Mouse (Mus musculus) adrenal gland, adult (tissue): Measurements from ENCODE around the gene Chac1.

Experiments
- DNase-seq, 2 experiments: peaks; one replicate each; pipeline ENCODE4 v3.0.0; 2022 to 2023; ENCODE audit warnings: low spot score in 1 of 2; ENCODE audit not compliant: inconsistent age in 2 of 2

The Chac1 gene

GRCm38 (mm10) chr2:119367346-119367745 lies 16.3 kb downstream of the Chac1 start:
- DNase-seq, result no peak

- DNase-seq, result peak; percentile 57 to 92
Measured at GRCm38 (mm10) chr2:119370116-119370515, 19.1 kb downstream of the Chac1 start.

- peak; percentile 37 to 64 for DNase-seq
Measured at GRCm38 (mm10) chr2:119377286-119377685, 26.3 kb downstream of the Chac1 start.

GRCm38 (mm10) chr2:119377826-119378225 lies 26.8 kb downstream of the Chac1 start:
- no peak for DNase-seq

GRCm38 (mm10) chr2:119379455-119379854 lies 28.4 kb downstream of the Chac1 start:
- peak; percentile 39 to 63 for DNase-seq

GRCm38 (mm10) chr2:119388266-119388665 lies 37.2 kb downstream of the Chac1 start:
- no peak for DNase-seq

GRCm38 (mm10) chr2:119389992-119390391 lies 39.0 kb downstream of the Chac1 start:
- no peak for DNase-seq

GRCm38 (mm10) chr2:119398252-119398651 lies 47.2 kb downstream of the Chac1 start:
- no peak for DNase-seq

GRCm38 (mm10) chr2:119398665-119399064 lies 47.6 kb downstream of the Chac1 start:
- DNase-seq, result peak; percentile 53 to 84

GRCm38 (mm10) chr2:119399313-119399712 lies 48.3 kb downstream of the Chac1 start:
- no peak for DNase-seq
